Mouse (Mus musculus): ENCODE results near the gene Oaz1. TPM values are rescaled to one million over a fixed set of nuclear protein-coding genes. Genes with fewer than 3 reads are reported as not detected.

The Oaz1 gene
- polyA plus RNA-seq, 1 experiment = 1,349 TPM

DNA sequence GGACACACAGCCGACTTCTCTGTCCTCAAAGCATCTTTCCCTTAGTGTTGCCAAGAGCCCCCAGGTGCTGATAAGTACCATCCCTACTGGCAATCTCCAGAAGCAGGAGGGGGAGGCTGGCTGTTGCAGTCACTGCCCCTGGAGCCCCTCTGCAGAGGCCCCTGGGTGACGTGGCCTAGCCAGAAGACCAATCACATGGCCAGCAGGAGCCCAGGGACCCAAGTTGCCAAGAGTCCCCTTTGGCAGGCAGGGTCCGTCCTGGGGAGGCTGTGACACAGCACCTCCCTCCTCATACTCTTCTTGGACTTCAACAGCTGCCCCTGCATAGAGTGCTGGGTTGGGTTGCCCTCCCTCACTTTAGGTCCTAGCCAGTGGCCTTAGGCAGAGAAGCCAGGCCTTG is 23.5 kb upstream of the Oaz1 start:
- peaks cover 17% of the 10 kb centered on the region for H3K36me3 ChIP-seq (ENCODE audit: control insufficient read depth, insufficient read depth)
- H3K4me3 ChIP-seq = no peak overlapping the region
- H3K79me2 ChIP-seq (ENCODE audit: control insufficient read depth, insufficient read depth) = peaks cover 33% of the 10 kb centered on the region
- no peaks in the 10 kb centered on the region for H3K27me3 ChIP-seq (ENCODE audit: control insufficient read depth, insufficient read depth, insufficient read length)
- TF ChIP-seq POLR2A (IDR thresholded peaks at IDR 0.05; ENCODE audit: insufficient read length, low read depth) = peak; percentile 10
- TF ChIP-seq USF1 (IDR thresholded peaks at IDR 0.05; ENCODE audit: low read depth) = no peak
- no peak overlapping the region for H3ac ChIP-seq (ENCODE audit: control insufficient read depth, insufficient read length)
- no peak overlapping the region for H3K4me2 ChIP-seq (ENCODE audit: low read depth)

DNA sequence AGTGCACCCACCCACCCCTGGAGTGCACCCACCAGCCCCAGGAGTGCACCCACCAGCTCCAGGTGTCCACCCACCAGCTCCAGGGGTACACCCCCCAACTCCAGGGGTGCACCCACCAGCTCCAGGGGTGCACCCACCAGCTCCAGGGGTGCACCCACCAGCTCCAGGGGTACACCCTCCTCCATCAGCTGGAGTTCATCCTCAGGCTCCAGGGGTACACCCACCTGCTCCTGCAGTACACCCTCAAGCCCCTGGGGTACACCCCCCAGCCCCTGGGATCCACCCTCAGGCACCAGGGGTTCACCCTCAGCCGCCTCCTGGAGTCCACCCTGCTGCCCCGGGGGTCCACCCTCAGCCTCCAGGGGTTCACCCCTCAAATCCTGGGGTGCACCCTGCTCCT is 22.1 kb upstream of the Oaz1 start:
- H3K79me2 ChIP-seq (ENCODE audit: control insufficient read depth, insufficient read depth) = peaks cover 24% of the 10 kb centered on the region
- no peaks in the 10 kb centered on the region for H3K27me3 ChIP-seq (ENCODE audit: control insufficient read depth, insufficient read depth, insufficient read length)
- no peak overlapping the region for H3ac ChIP-seq (ENCODE audit: control insufficient read depth, insufficient read length)
- peaks cover 17% of the 10 kb centered on the region for H3K36me3 ChIP-seq (ENCODE audit: control insufficient read depth, insufficient read depth)
- TF ChIP-seq SRF (IDR thresholded peaks at IDR 0.05; ENCODE audit: control insufficient read depth, insufficient read length, low read depth) = no peak
- TF ChIP-seq POLR2AphosphoS2 (IDR thresholded peaks at IDR 0.05; ENCODE audit: insufficient read length, low read depth) = no peak
- no peak for TF ChIP-seq TCF12 (IDR thresholded peaks at IDR 0.05; ENCODE audit: insufficient read depth, poor library complexity, severe bottlenecking)
- TF ChIP-seq TCF3 (IDR thresholded peaks at IDR 0.05; ENCODE audit: insufficient read length, low read depth) = no peak
- TF ChIP-seq MAX (IDR thresholded peaks at IDR 0.05; ENCODE audit: low read depth) = no peak
- TF ChIP-seq E2F4 (IDR thresholded peaks at IDR 0.05; ENCODE audit: insufficient read depth) = no peak
- no peak for TF ChIP-seq CEBPB (IDR thresholded peaks at IDR 0.05; ENCODE audit: insufficient read depth, poor library complexity, severe bottlenecking)
- TF ChIP-seq REST (IDR thresholded peaks at IDR 0.05; ENCODE audit: insufficient read depth, insufficient read length) = no peak
- no peak for TF ChIP-seq MYOG (IDR thresholded peaks at IDR 0.05; ENCODE audit: control insufficient read depth in 1 of 3, insufficient read depth in 1 of 3, insufficient read length in 2 of 3, low read depth in 2 of 3)
- no peak for TF ChIP-seq POLR2A (IDR thresholded peaks at IDR 0.05; ENCODE audit: insufficient read length, low read depth)
- no peak for TF ChIP-seq MYOD1 (IDR thresholded peaks at IDR 0.05; ENCODE audit: control insufficient read depth in 1 of 3, insufficient read length in 2 of 3, low read depth in 2 of 3)
- H3K4me2 ChIP-seq (ENCODE audit: low read depth) = no peak overlapping the region
- H3K4me3 ChIP-seq = no peak overlapping the region

- H3K27me3 ChIP-seq (ENCODE audit: control insufficient read depth, insufficient read depth, insufficient read length) = no peaks in the 10 kb centered on the region
- peaks cover 17% of the 10 kb centered on the region for H3K36me3 ChIP-seq (ENCODE audit: control insufficient read depth, insufficient read depth)
- no peak within 1 kb of the TSS for H3K4me3 ChIP-seq
- H3K4me2 ChIP-seq (ENCODE audit: low read depth) = no peak within 1 kb of the TSS
- TF ChIP-seq POLR2AphosphoS2 (IDR thresholded peaks at IDR 0.05; ENCODE audit: insufficient read length, low read depth) (no peak), MYOG (IDR thresholded peaks at IDR 0.05; ENCODE audit: control insufficient read depth in 1 of 3, insufficient read depth in 1 of 3, insufficient read length in 2 of 3, low read depth in 2 of 3) (no peak), CEBPB (IDR thresholded peaks at IDR 0.05; ENCODE audit: insufficient read depth, poor library complexity, severe bottlenecking) (no peak), POLR2A (IDR thresholded peaks at IDR 0.05; ENCODE audit: insufficient read length, low read depth) (no peak), MYOD1 (IDR thresholded peaks at IDR 0.05; ENCODE audit: control insufficient read depth in 1 of 3, insufficient read length in 2 of 3, low read depth in 2 of 3) (no peak), USF1 (IDR thresholded peaks at IDR 0.05; ENCODE audit: low read depth) (no peak)
- H3ac ChIP-seq (ENCODE audit: control insufficient read depth, insufficient read length) = no peak within 1 kb of the TSS
- H3K79me2 ChIP-seq (ENCODE audit: control insufficient read depth, insufficient read depth) = peaks cover 19% of the 10 kb centered on the region
Observed at GRCm38 (mm10) chr10:80804916-80805315, 21.5 kb upstream of the Oaz1 start, which contains the start of gene Amh. Gene Amh, plus strand, starts transcription at chr10:80805243.

DNA sequence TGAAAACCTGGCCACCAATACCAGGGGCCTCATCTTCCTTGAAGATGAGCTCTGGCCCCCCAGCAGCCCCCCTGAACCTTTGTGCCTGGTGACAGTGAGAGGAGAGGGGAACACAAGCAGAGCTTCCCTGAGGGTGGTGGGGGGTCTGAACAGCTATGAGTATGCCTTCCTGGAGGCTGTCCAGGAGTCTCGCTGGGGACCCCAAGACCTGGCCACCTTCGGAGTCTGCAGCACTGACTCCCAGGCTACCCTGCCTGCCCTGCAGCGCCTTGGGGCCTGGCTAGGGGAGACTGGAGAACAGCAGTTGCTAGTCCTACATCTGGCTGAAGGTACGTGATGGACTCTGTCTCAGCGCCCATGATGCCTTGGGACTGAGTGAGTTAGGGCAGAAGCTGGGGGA is 21.1 kb upstream of the Oaz1 start:
- no peaks in the 10 kb centered on the region for H3K27me3 ChIP-seq (ENCODE audit: control insufficient read depth, insufficient read depth, insufficient read length)
- no peak overlapping the region for H3K4me2 ChIP-seq (ENCODE audit: low read depth)
- H3ac ChIP-seq (ENCODE audit: control insufficient read depth, insufficient read length) = no peak overlapping the region
- peaks cover 15% of the 10 kb centered on the region for H3K79me2 ChIP-seq (ENCODE audit: control insufficient read depth, insufficient read depth)
- H3K4me3 ChIP-seq = no peak overlapping the region
- TF ChIP-seq MYOG (IDR thresholded peaks at IDR 0.05; ENCODE audit: control insufficient read depth in 1 of 3, insufficient read depth in 1 of 3, insufficient read length in 2 of 3, low read depth in 2 of 3) (no peak), MYOD1 (IDR thresholded peaks at IDR 0.05; ENCODE audit: control insufficient read depth in 1 of 3, insufficient read length in 2 of 3, low read depth in 2 of 3) (no peak), CEBPB (IDR thresholded peaks at IDR 0.05; ENCODE audit: insufficient read depth, poor library complexity, severe bottlenecking) (no peak), TCF3 (IDR thresholded peaks at IDR 0.05; ENCODE audit: insufficient read length, low read depth) (no peak), USF1 (IDR thresholded peaks at IDR 0.05; ENCODE audit: low read depth) (no peak), E2F4 (IDR thresholded peaks at IDR 0.05; ENCODE audit: insufficient read depth) (no peak), SRF (IDR thresholded peaks at IDR 0.05; ENCODE audit: control insufficient read depth, insufficient read length, low read depth) (no peak), MAX (IDR thresholded peaks at IDR 0.05; ENCODE audit: low read depth) (no peak), POLR2AphosphoS2 (IDR thresholded peaks at IDR 0.05; ENCODE audit: insufficient read length, low read depth) (no peak), REST (IDR thresholded peaks at IDR 0.05; ENCODE audit: insufficient read depth, insufficient read length) (no peak), POLR2A (IDR thresholded peaks at IDR 0.05; ENCODE audit: insufficient read length, low read depth) (no peak), TCF12 (IDR thresholded peaks at IDR 0.05; ENCODE audit: insufficient read depth, poor library complexity, severe bottlenecking) (no peak)
- peaks cover 17% of the 10 kb centered on the region for H3K36me3 ChIP-seq (ENCODE audit: control insufficient read depth, insufficient read depth)

GRCm38 (mm10) chr10:80805925-80806324 is 20.5 kb upstream of the Oaz1 start:
- TF ChIP-seq E2F4 (IDR thresholded peaks at IDR 0.05; ENCODE audit: insufficient read depth) (no peak), CEBPB (IDR thresholded peaks at IDR 0.05; ENCODE audit: insufficient read depth, poor library complexity, severe bottlenecking) (no peak), MAX (IDR thresholded peaks at IDR 0.05; ENCODE audit: low read depth) (no peak), POLR2AphosphoS2 (IDR thresholded peaks at IDR 0.05; ENCODE audit: insufficient read length, low read depth) (peak; percentile 27), REST (IDR thresholded peaks at IDR 0.05; ENCODE audit: insufficient read depth, insufficient read length) (no peak), MYOD1 (IDR thresholded peaks at IDR 0.05; ENCODE audit: control insufficient read depth in 1 of 3, insufficient read length in 2 of 3, low read depth in 2 of 3) (no peak)

More at GRCm38 (mm10) chr10:80805925-80806324, 20.5 kb upstream of the Oaz1 start:
- Histone ChIP-seq H3K4me2 (ENCODE audit: low read depth) (no peak overlapping the region), H3K4me3 (no peak overlapping the region), H3K27me3 (ENCODE audit: control insufficient read depth, insufficient read depth, insufficient read length) (no peaks in the 10 kb centered on the region), H3ac (ENCODE audit: control insufficient read depth, insufficient read length) (no peak overlapping the region), H3K36me3 (ENCODE audit: control insufficient read depth, insufficient read depth) (peaks cover 12% of the 10 kb centered on the region), H3K79me2 (ENCODE audit: control insufficient read depth, insufficient read depth) (peaks cover 9% of the 10 kb centered on the region)

Data from myocyte (in vitro differentiated cells).